Mouse (Mus musculus) ovary, adult 18-20 months (tissue): Measurements from ENCODE around the gene Ncor1.
"Not testable (repeated sequence)": the region's sequence is repeated elsewhere in the genome, so short reads cannot be mapped to it uniquely, and the experiment has no call there.

Source experiments
- DNase-seq: peaks from one replicate; pipeline ENCODE4 v3.0.0; 2022; ENCODE audit warnings: low spot score, mixed read lengths

Gene Ncor1

DNA sequence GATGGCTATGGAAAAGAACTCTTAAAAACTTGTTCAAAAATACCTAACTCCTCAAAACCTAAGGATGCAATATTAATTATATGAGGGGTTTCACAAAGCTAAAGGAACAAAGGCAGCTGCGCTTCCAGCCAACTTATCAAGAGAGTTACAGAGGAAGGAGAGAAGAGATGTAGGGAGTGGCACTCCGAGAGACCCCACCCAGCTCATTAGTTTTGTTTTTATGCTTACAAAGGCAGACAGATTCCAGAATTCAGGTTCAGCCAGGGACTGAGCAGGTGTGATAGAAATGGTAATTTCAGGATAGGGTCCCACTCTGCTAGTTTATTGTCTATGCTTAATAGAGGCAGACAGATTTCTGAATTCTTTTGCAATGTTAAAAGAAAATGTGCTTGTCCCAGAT is 103.1 kb downstream of the Ncor1 start:
- DNase-seq, result no peak

DNA sequence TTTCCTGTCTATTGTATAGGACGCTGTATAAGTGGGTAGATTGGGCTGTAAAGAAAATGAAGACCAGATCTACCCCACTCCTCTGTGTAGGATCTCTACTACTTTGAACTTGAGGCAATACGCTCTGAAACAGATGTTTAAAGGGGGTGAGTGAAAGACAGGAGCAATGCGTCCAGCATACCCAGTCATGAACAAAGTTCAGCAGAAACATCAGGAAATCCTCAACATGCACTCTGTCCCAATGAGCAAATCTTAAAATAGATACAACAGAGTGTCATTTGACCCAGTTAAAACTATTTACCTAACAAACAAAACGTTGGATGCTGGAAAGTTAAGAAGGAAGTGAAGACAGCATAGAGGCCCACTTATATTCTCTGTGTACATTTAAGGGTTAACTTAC is 106.4 kb downstream of the Ncor1 start:
- DNase-seq, result no peak

DNA sequence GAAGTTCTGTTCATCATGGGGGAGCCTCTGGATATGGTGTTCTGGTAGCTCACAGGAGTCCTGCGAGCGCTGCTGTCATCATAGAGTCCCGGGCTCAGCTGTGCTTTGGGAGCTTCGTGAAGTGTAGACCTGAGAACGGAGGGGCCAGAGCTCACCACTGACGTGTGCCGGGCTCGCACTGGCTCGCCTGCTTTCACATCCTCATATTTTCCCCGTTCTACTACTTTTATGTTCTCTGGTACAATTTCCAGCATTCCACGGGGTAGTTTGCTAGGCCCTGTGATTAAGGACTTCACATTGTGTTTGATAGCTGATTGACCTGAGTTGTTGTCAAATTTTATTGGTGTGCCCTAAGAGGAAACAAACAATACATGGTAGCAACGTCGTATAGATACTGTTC is 115.3 kb downstream of the Ncor1 start:
- no peak for DNase-seq

DNA sequence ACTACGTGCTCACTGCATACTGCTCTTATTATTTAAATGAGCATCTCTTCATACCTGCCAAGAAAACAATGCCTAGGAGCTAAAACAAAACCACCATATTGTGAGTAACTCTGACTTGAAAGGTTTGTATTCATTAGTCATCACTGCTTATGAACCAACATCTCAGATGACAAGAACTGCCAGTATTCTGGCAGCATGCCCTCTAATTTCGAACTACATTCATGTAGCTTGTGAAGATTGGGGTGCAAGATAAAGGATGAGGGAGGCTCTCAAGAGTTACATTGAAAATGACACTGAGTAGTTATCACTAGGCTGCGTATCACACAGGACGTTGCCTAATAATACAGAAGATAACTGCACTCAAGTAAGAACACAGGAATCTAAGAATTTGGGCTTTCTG is 126.1 kb downstream of the Ncor1 start:
- DNase-seq, result no peak

DNA sequence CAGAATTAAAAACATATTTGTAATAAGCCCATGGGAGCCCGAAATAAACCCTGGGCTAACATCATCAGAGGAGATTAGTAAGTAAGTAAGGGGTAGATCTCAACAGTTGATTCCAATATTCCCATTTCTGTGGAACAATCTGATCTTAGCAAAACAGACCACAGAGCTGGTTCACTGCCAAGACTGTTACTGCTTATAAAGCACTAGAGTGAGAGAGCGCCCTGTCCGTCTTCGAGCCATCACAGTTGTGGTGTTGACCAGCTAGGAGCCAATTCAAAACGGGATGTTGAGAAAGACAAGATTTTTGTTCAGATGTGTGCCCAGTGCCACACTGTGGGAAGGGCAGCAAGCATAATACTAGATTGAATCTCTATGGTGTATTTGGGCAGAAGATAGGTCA is 127.2 kb downstream of the Ncor1 start:
- DNase-seq, result no peak

DNA sequence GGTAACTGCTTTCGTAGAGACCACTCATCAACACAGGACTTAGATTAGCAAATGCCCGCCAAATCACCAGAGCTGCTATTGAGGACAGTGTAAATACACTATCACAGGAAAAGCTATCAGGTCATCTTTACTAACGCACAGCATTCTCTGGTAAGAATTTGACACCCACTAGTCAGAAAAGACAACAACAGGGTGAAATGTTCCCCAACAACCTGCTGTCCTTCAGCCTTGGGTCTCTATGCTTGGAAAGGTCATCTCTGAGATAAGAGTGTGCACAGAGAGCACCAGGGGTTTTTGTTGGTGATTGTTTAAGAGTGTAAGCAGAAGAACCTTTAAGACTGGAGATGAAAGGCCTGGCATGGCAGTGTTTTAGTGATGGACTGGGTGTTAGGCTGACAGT is 134.7 kb downstream of the Ncor1 start:
- no peak for DNase-seq

DNA sequence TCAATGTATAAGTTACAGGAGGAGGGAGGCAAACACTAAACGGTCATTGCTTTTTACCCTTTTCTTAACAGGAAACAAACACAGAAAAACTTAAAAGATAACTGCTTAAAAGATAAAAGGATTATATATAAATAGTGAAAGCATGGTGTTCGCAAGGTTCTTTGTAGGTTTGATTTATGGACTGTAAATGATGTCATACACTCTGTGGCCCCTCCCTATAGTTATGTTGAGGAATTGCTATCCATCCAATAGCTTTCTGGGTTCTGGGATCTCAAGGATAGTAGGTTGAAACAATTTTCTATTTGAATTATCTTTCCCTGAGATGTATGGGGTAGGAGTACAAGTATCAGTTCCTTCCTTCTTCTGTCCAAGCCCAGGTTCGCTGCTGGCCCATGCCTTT is 138.2 kb downstream of the Ncor1 start:
- no peak for DNase-seq

DNA sequence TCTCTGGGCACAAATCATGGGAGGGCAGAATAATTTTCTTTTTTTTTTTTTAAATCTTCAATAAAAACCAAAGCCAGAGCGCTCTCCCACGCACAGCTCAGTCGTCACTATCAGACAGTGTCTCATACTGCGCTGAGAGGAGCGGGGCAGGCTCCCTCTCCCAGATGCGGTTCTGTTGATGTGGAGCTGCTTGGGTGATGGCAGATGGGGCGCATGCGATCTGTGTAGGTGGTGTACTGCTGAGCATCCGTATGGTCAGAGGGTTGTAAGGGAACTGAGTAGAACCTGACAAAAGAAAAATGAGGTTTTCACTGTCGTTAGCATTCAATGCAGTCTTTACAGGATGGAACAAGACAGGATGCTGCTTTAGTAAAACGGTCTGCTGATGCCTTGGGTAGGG is 140.6 kb downstream of the Ncor1 start:
- no peak for DNase-seq

DNA sequence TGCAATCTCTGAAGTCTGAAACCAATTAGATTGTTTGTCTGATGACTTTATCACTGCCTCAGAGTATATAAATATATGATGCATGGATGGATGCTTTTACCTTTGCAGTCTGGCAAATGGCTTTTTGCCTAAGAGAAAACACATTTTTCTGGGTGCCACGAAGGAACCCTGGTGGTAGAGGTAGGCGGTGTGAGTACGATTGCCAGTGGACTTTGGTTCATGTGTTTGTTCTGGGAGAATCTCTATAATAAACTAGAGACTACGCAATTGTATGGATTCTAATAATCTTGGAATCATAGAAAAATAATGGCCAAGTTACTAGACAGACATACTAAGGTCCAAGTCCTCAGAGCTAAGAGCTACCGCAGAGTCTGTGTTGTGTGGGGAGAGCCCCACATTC is 143.4 kb downstream of the Ncor1 start:
- no peak for DNase-seq

DNA sequence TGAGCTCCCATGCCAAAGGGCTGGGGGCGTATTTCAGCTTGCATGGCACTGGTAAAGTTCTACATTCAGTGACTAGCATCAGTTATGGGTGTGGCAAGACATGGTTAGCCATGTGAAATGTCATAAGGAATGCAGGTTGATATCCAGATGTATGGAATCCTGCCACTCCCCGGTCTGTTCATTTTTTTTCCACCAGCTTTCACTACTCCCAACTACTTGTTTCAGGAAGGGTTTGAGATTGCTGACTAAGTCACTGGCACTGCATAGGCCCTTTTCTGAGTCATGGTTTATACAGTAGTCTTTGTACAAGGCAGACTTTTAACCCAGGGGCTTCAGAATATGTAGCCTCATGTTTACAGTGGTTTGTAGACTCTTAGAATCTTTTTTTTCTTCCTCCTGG is 149.0 kb downstream of the Ncor1 start:
- no peak for DNase-seq

DNA sequence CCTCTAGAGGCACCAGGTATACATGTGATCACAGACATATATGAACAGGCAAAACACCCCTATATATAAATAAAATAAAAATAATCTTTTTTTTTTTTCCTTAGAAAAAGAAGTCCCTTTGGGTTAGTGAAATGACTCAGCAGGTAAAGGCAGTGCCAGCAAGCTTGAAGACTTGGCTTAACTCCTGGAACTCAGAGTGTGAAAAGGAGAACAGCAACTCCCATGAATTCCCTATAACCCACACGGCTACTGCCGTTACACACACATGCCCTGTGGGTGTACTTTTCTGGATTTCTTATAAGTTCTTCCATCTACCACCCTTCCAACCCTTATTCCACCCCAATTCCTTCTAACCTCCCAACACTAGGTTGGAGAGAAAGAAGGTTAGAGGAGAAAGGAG is 152.5 kb downstream of the Ncor1 start:
- DNase-seq, result no peak

DNA sequence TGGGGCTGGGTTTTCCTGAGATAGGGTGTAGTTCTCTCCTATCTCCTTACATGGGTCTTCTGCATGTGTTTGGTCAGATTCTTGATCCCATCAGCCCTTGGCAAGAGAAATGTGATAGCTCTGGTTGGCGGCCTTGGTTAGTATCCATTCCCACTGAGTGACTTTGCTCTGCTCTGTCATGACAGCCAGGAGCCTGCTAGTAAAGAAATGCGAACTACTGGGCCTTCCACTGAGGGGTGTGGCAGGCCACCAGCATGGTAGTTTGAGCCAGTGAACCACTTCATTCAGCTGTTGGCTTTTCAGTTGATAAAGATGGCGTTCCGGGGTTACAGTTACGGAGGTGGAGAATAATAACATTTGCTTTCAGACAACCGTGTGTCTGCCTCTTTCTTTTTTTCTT is 159.5 kb downstream of the Ncor1 start:
- no peak for DNase-seq

DNA sequence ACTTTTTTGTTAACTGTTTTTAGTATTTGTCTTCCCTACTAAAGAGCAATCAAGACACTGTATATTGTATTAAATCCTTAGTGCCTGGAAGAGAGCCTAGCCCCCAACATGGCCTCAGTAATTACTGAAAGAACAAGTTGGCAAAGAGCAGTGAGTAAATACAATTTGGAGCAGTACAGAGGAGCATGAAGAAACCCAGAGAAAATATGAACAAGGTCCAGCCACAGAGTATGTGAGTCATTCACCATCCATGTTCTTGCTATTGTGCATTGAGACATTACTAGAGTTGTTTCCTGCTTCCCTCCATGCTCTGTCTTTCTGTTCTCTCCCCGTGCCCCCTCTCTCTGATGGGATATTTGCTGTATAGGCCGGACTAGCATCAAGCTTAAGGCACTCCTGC is 164.2 kb downstream of the Ncor1 start:
- no peak for DNase-seq

DNA sequence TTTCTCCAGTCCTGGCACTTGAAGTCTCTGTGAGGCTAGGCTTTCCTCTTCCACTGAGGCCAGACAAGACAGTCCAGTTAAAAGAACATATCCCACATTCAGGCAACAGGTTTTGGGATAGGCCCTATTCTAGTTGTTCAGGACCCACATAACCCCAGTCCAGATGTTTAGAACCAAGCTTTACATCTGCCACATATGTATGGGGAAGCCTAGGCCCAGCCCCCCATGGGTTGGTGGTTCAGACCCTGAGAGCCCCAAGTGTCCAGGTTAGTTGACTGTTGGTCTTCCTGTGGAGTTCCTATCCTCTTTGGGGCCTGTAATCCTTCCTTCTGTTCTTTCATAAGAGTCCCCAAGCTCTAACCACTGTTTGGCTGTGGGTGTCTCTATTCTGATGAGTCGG is 170.6 kb downstream of the Ncor1 start:
- no peak for DNase-seq

DNA sequence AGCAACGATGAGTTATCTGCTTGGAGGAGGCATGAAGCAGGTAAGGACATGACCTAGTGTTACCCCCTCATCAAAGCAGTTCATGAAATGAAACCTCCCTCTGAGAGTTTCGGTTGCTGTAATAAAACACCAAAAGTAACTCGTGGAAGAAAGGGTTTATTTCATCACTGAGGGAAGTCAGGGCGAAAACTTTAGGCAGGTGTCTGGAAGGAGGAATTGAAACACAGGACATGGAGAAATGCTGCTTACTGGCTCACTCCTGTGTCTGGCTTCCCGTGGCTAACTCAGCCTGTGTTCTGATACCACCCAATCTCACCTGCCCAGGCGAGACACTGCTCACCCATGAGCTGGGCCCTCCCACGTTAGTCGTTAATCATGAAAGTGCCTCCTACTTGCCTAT is 173.3 kb downstream of the Ncor1 start:
- no peak for DNase-seq

DNA sequence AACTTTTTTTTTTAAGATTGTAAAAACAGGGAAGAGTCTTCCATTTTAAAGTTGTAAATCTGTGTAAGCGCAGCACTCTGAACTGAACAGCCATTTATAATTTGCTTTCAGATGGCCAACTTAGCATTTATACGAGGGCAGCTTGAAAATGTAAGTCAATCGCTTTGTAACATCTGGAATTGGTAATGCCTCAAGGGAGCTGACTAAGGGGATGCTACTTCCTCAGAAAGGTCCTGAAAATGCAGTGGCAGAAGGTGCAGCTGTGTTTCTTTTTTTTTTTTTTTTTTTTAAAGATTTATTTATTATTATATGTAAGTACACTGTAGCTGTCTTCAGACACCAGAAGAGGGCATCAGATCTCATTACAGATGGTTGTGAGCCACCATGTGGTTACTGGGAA is 174.3 kb downstream of the Ncor1 start:
- DNase-seq, result not testable (repeated sequence)

DNA sequence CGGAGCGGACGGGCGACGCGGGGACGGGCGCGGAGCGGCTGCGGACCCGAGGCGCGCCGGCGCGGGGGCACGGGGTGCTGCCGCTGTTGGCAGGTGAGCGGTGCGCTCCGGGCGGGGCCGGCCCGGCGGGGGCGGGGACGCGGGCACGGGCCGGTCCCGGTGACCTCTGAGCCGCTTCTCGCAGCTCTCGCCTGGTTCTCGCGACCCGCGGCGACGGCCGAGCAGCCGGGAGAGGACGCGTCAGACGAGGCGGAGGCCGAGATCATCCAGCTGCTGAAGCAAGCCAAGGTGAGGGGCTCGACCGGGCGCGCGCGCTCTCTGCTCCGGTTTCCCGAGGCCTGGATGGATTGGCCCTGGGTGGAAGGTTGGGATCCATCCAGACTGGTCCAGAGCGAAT is 176.7 kb downstream of the Ncor1 start:
- no peak for DNase-seq

DNA sequence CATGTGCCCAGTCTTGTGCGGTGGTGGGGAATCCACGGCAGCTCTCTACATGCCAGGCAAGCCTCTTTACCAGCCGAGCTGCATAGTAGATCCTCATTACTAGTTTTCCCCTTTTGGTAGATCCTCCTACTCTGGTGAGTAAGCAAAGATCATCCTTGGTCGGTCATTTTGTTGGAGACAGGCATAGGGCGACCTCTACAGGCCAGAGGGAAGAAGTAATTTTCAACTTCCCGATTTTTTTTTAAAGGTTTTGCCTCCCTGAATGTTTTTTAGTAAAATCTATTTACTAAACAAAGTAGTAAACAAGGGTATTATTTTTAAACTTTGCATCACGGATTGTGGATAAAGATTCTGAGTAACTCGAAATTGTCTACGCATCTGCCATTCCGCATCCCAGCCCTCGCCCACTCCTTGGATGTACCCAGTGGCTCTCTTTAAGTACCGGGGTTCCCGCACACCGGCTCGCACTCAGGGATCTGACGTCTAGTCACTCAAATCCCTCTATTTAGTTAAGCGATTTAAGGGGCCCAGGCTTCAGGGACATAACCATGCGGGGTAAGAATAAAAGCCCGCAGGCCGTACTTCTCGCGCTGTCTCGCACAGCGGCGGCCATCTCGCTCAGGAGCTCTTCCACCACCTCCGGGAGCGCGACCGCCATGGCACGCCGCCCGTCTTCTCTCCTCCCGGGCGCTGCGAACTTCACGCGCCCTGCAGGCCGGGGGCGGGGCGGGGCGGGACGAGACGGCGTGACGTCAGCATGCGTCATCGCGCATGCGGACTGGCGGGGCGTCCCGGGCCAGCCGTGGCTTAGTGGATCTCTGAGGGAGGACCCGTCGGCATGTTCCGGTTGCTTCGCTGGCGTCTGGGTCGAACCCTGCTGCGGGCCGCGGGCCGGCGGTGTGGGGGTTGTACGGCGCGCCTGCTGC is 177.4 kb downstream of the Ncor1 start, which contains the start of the genes Zswim7 and Ttc19:
Gene Zswim7, minus strand, starts transcription at position 701 of the 926 bp plus-strand sequence.
Gene Ttc19, plus strand, starts transcription at position 799 of the 926 bp plus-strand sequence.
- peak; percentile 86 for DNase-seq

DNA sequence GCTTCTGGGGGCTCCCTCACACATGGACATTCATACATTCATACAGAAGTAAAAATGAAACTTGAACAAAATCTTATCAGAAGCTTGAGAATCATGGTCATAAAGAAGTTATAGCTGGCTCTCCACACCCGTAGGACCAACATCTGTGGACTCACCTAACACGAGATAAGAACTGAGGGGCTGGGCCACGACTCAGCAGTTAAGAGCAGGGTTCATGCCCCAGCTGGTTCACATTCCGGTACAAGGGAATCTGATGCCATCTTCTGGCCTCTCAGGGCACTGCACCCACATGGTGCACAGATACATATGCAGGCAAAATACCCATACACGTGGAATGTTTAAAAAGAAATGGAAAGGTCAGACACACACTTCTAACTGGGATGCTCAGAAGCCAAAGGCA is 180.3 kb downstream of the Ncor1 start:
- no peak for DNase-seq

DNA sequence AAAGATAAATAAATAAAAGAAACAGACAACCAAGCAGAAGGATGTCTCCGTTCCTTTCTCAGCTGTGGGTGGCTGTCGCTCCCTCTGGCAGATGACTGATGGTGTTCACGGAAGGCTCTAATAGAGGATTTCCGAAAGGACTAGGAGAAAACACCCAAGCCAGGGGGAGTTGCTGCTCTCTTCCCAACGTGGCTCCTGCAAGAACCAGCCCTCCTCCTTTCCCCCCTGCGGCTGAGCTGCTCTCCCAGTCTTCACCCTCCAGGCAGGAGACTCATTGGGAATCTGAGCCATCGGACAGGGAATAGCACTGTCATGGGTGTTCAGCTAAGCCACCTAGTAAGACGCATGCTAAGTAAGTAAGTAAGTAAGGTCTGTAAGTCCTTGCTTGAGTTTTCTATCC is 181.3 kb downstream of the Ncor1 start:
- DNase-seq, result no peak

DNA sequence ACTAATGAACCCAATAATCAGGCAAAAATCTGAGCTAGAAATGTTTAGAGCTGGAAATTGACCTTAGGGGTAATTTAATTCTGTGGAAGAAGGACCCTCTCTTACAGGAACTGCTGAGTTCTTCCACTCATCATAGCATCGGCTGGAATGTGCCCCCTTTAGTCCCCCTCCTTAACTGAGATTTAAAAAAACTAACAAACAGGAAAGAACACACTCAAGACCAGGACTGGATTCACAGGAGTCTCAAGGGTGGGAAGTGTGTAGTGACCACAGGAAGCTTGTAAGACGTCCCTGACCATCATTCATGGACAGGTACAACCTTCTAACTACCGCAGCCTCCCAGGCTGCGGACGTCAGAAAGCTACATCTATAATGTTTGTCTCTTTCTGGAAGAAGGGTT is 187.5 kb downstream of the Ncor1 start:
- DNase-seq, result no peak

DNA sequence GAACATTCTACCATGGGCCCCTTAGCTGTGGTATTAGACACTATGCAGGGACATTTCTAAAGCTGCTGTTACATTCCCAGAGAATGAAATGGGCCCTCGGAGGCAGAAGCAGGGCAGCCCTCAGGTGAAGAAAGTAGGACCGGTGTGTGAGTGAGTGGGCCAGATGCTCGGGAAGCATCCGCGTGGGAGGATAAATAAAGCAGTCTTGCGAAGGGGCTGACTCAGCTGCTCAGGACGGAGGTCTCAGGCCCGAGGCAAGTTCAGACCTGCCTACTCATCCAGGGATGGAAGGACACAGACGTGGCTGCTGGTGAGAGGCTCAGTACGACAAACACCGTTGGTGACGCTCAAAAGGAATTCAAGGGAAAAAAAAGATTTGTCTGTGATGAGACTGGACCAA is 189.2 kb downstream of the Ncor1 start:
- no peak for DNase-seq

DNA sequence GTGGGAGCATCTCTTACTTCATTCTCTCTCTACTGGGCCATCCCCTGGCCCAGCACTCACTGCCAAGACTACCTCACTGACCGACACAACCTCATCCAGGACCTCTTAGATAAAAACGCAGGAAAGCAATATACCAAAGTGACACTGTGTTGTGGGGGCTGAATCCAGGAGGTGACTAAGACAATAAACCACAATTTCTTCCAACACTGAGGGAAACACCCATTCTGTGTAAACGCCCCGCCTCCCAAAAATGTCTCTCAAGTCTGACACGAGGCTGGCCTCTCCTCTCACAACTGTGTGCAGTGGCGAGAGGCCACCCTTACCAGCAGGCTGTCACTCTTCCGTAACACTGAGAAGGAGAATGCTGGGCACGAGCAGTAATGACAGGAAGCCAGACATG is 190.0 kb downstream of the Ncor1 start:
- no peak for DNase-seq
